Mouse (Mus musculus): ENCODE data around the gene Tkt. TPM values are rescaled to one million over a fixed set of nuclear protein-coding genes. Genes with fewer than 3 reads are reported as not detected.

Tkt gene
- polyA plus RNA-seq, 1 experiment, result 393 TPM

DNA sequence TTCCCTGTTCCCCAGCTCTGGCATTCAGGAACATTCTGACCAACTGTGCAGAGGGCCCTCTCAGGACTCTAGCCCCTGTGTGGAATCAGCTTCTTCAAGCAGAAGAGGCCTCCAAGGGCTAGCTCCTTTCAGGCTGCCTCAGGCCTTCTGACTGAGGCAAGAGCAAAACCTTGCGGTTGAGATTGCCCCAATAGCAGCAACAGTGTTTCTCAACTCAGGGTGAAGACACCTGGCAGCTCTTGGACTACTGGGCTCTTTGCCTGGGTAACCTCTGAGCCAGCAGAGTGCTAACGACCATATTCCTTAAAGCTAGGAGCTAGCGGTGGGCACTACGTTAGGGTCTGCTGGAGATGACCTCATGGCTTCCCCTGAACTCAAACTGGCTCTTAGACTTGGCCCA, 5.0 kb downstream of the Tkt start:
- peak; percentile 47 for DNase-seq
- Histone ChIP-seq H3K4me1 (ENCODE audit: control insufficient read depth, insufficient read depth, low read length) (peaks cover 26% of the 10 kb centered on the region), H3K4me3 (ENCODE audit: insufficient read depth, low read depth, low read length) (no peak overlapping the region), H3K36me3 (ENCODE audit: control insufficient read depth, insufficient read depth, low read length) (no peaks in the 10 kb centered on the region), H3K27me3 (replicated peaks; ENCODE audit: control insufficient read depth, insufficient read depth, low read length) (no peaks in the 10 kb centered on the region), H3K27ac (ENCODE audit: insufficient read depth, low read depth, low read length) (no peak overlapping the region)
- 53% methylated on average over 4 of the region's 4 CpGs for WGBS
- TF ChIP-seq POLR2A (IDR thresholded peaks at IDR 0.05; ENCODE audit: low read depth, low read length) (no peak), CTCF (conservative IDR thresholded peaks at IDR 0.05; ENCODE audit: insufficient read depth, insufficient read length, low read depth, low read length) (no peak)

DNA sequence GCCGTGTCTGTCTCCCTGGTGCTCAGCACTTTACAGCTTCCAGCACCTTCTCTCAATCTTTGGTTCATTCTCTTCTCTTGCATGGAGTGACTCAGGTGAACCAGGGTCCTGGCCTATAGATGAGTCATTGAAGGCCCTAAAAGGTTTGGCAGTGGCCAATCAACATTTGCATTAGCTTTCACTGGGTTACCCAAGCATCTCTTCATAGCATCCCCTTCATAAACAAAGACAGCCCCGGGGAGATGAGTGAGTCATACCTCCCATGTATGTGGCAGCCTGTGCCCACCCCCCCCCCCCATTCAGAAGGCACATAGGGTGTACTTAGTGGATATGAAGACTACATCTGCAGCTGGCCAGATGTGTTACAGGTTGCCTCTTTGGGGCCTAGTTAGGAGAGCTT, 8.5 kb downstream of the Tkt start:
- no peak overlapping the region for H3K4me3 ChIP-seq (ENCODE audit: insufficient read depth, low read depth, low read length)
- H3K4me1 ChIP-seq (ENCODE audit: control insufficient read depth, insufficient read depth, low read length), result peaks cover 21% of the 10 kb centered on the region
- H3K27ac ChIP-seq (ENCODE audit: insufficient read depth, low read depth, low read length), result no peak overlapping the region
- no peak for DNase-seq
- TF ChIP-seq CTCF (conservative IDR thresholded peaks at IDR 0.05; ENCODE audit: insufficient read depth, insufficient read length, low read depth, low read length), result no peak
- no peaks in the 10 kb centered on the region for H3K27me3 ChIP-seq (replicated peaks; ENCODE audit: control insufficient read depth, insufficient read depth, low read length)
- H3K36me3 ChIP-seq (ENCODE audit: control insufficient read depth, insufficient read depth, low read length), result no peaks in the 10 kb centered on the region
- WGBS, result 87% methylated on average over 2 of the region's 2 CpGs

DNA sequence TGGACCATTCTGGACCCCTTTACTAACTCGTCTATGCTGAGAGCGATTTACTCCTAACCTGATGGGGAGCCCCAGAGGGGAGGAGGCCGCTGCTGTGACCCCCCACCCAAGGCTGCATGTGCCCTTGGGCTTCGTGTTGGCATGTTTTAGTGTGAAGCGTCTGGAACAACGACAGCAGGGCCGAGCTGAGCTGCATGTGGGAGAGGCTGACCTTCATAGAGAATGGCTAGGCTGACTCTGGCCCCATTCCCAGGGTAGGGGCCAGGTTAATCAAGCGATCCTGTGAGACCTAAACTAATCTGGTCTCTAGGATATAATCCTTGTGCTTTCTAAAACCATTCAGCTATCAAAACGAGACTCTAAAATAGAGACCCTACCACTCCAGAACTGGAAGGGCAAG, 9.6 kb downstream of the Tkt start:
- 39% methylated on average over 9 of the region's 9 CpGs for WGBS
- Histone ChIP-seq H3K27me3 (replicated peaks; ENCODE audit: control insufficient read depth, insufficient read depth, low read length) (no peaks in the 10 kb centered on the region), H3K4me3 (ENCODE audit: insufficient read depth, low read depth, low read length) (no peak overlapping the region), H3K4me1 (ENCODE audit: control insufficient read depth, insufficient read depth, low read length) (peaks cover 21% of the 10 kb centered on the region), H3K36me3 (ENCODE audit: control insufficient read depth, insufficient read depth, low read length) (no peaks in the 10 kb centered on the region), H3K27ac (ENCODE audit: insufficient read depth, low read depth, low read length) (peak overlapping the region; percentile 36)
- TF ChIP-seq CTCF (conservative IDR thresholded peaks at IDR 0.05; ENCODE audit: insufficient read depth, insufficient read length, low read depth, low read length) (no peak), POLR2A (IDR thresholded peaks at IDR 0.05; ENCODE audit: low read depth, low read length) (no peak)
- DNase-seq, result peak; percentile 43

- TF ChIP-seq CTCF (conservative IDR thresholded peaks at IDR 0.05; ENCODE audit: insufficient read depth, insufficient read length, low read depth, low read length) (no peak), POLR2A (IDR thresholded peaks at IDR 0.05; ENCODE audit: low read depth, low read length) (no peak)
- 75% methylated on average over 17 of the region's 17 CpGs for WGBS
- H3K27me3 ChIP-seq (replicated peaks; ENCODE audit: control insufficient read depth, insufficient read depth, low read length), result no peaks in the 10 kb centered on the region
- H3K27ac ChIP-seq (ENCODE audit: insufficient read depth, low read depth, low read length), result no peak overlapping the region
- H3K4me1 ChIP-seq (ENCODE audit: control insufficient read depth, insufficient read depth, low read length), result peaks cover 25% of the 10 kb centered on the region
- peak; percentile 65 for DNase-seq
- no peaks in the 10 kb centered on the region for H3K36me3 ChIP-seq (ENCODE audit: control insufficient read depth, insufficient read depth, low read length)
- no peak overlapping the region for H3K4me3 ChIP-seq (ENCODE audit: insufficient read depth, low read depth, low read length)
Measured at GRCm38 (mm10) chr14:30559321-30559850, 11.2 kb downstream of the Tkt start.

- Histone ChIP-seq H3K27ac (ENCODE audit: insufficient read depth, low read depth, low read length) (peak overlapping the region; percentile 55), H3K4me3 (ENCODE audit: insufficient read depth, low read depth, low read length) (no peak overlapping the region), H3K36me3 (ENCODE audit: control insufficient read depth, insufficient read depth, low read length) (no peaks in the 10 kb centered on the region), H3K27me3 (replicated peaks; ENCODE audit: control insufficient read depth, insufficient read depth, low read length) (no peaks in the 10 kb centered on the region), H3K4me1 (ENCODE audit: control insufficient read depth, insufficient read depth, low read length) (peaks cover 32% of the 10 kb centered on the region)
- TF ChIP-seq POLR2A (IDR thresholded peaks at IDR 0.05; ENCODE audit: low read depth, low read length) (no peak), CTCF (conservative IDR thresholded peaks at IDR 0.05; ENCODE audit: insufficient read depth, insufficient read length, low read depth, low read length) (no peak)
- WGBS, result 55% methylated on average over 13 of the region's 13 CpGs
- peak; percentile 62 for DNase-seq
Measured at GRCm38 (mm10) chr14:30560803-30561389, 12.7 kb downstream of the Tkt start.

- Histone ChIP-seq H3K36me3 (ENCODE audit: control insufficient read depth, insufficient read depth, low read length) (no peaks in the 10 kb centered on the region), H3K27me3 (replicated peaks; ENCODE audit: control insufficient read depth, insufficient read depth, low read length) (no peaks in the 10 kb centered on the region), H3K4me3 (ENCODE audit: insufficient read depth, low read depth, low read length) (no peak overlapping the region), H3K4me1 (ENCODE audit: control insufficient read depth, insufficient read depth, low read length) (peaks cover 34% of the 10 kb centered on the region), H3K27ac (ENCODE audit: insufficient read depth, low read depth, low read length) (peak overlapping the region; percentile 55)
- TF ChIP-seq CTCF (conservative IDR thresholded peaks at IDR 0.05; ENCODE audit: insufficient read depth, insufficient read length, low read depth, low read length) (no peak), POLR2A (IDR thresholded peaks at IDR 0.05; ENCODE audit: low read depth, low read length) (no peak)
- 35% methylated on average over 14 of the region's 14 CpGs for WGBS
- peak; percentile 93 for DNase-seq
Measured at GRCm38 (mm10) chr14:30561470-30562187, 13.5 kb downstream of the Tkt start.

DNA sequence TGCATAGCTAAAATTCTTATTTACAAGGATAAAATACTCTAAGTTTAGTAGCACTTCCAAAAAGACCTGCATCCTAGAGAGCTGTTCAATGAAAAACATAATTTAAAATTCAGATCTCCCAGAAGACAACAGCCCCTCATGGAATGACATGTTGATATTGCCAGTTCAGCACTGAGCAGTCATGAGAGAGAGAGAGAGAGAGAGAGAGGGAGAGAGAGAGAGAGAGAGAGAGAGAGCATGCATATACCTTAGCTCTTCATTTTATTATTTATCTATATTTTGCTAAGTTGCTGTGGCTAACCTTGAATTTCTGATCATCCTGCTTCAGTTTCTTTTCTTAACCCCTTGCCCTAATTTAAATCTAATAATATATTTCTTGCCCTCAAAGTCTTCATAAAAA, 14.2 kb downstream of the Tkt start:
- Histone ChIP-seq H3K4me3 (ENCODE audit: insufficient read depth, low read depth, low read length) (no peak overlapping the region), H3K36me3 (ENCODE audit: control insufficient read depth, insufficient read depth, low read length) (no peaks in the 10 kb centered on the region), H3K27me3 (replicated peaks; ENCODE audit: control insufficient read depth, insufficient read depth, low read length) (no peaks in the 10 kb centered on the region), H3K4me1 (ENCODE audit: control insufficient read depth, insufficient read depth, low read length) (peaks cover 34% of the 10 kb centered on the region), H3K27ac (ENCODE audit: insufficient read depth, low read depth, low read length) (no peak overlapping the region)
- TF ChIP-seq CTCF (conservative IDR thresholded peaks at IDR 0.05; ENCODE audit: insufficient read depth, insufficient read length, low read depth, low read length), result no peak
- TF ChIP-seq POLR2A (IDR thresholded peaks at IDR 0.05; ENCODE audit: low read depth, low read length), result no peak
- no peak for DNase-seq
